In genomic region chr12:113483492-113484162, GRCm38 (mm10) we compare ENCODE assay signal across 39 mouse cellular contexts. TPM values are rescaled to one million over a fixed set of nuclear protein-coding genes. Genes with fewer than 3 reads are reported as not detected.
"Had no signal": no experiment of that assay in that cellular context is flagged by ENCODE, and none has a peak within 500 bp of the region (broad histone marks: within the 10 kb centered on the region; RNA-seq: fewer than 3 reads in every experiment).

No protein-coding gene starts in this region.

- H3K27ac ChIP-seq: heart, embryonic 13.5 days; heart, embryonic 15.5 days; hindbrain, embryonic 13.5 days; hindbrain, embryonic 15.5 days; hindbrain, postnatal 0 days; kidney, embryonic 15.5 days; kidney, postnatal 0 days; limb, embryonic 10.5 days; limb, embryonic 12.5 days; liver, embryonic 13.5 days had no signal

- H3K4me2 ChIP-seq: heart, embryonic 13.5 days; heart, embryonic 15.5 days; hindbrain, embryonic 13.5 days; hindbrain, embryonic 15.5 days; kidney, embryonic 15.5 days; limb, embryonic 12.5 days; liver, embryonic 11.5 days; liver, embryonic 13.5 days had no signal

- H3K27me3 ChIP-seq: heart, embryonic 13.5 days; heart, embryonic 15.5 days; hindbrain, embryonic 13.5 days; hindbrain, embryonic 15.5 days; kidney, embryonic 15.5 days; limb, embryonic 12.5 days; liver, embryonic 13.5 days had no signal

- H3K9ac ChIP-seq: heart, embryonic 13.5 days; heart, embryonic 15.5 days; hindbrain, embryonic 13.5 days; hindbrain, embryonic 15.5 days; kidney, embryonic 15.5 days; limb, embryonic 12.5 days; liver, embryonic 13.5 days had no signal

- ATAC-seq: hindbrain, postnatal 0 days; intestine, embryonic 16.5 days had no signal

- H3K36me3 ChIP-seq: heart, embryonic 13.5 days; heart, embryonic 15.5 days; hindbrain, embryonic 13.5 days; hindbrain, embryonic 15.5 days; kidney, embryonic 15.5 days; limb, embryonic 10.5 days; limb, embryonic 12.5 days; liver, embryonic 13.5 days had no signal

- H3K4me1 ChIP-seq: heart, embryonic 13.5 days; heart, embryonic 15.5 days; hindbrain, embryonic 13.5 days; hindbrain, embryonic 15.5 days; kidney, embryonic 15.5 days; limb, embryonic 10.5 days; limb, embryonic 12.5 days; liver, embryonic 13.5 days had no signal

- H3K9me3 ChIP-seq: heart, embryonic 13.5 days; heart, embryonic 15.5 days; hindbrain, embryonic 15.5 days; kidney, embryonic 15.5 days; limb, embryonic 10.5 days; liver, embryonic 13.5 days had no signal

- H3K4me3 ChIP-seq: heart, embryonic 13.5 days; heart, embryonic 15.5 days; hindbrain, embryonic 13.5 days; hindbrain, embryonic 15.5 days; kidney, embryonic 15.5 days; limb, embryonic 10.5 days; limb, embryonic 12.5 days; liver, embryonic 13.5 days had no signal

- DNase-seq: gastrocnemius, postnatal 14 days; gastrocnemius, postnatal 36 days; heart, adult 18-20 months; heart, postnatal 14 days; heart, postnatal 36 days; kidney, adult 11 months; kidney, adult 2 months; kidney, adult 9 months; kidney, postnatal 14 days; kidney, postnatal 36 days; layer of hippocampus, adult 9-11 months; layer of hippocampus, postnatal 36 days; liver; liver, embryonic 13.5 days had no signal

RNA-seq across cellular contexts. Expression of gene Adam6b, which starts 5.7 kb away (rescaled TPM):
- total RNA-seq: gastrocnemius, adult 18-20 months; gastrocnemius, adult 8-10 months; gastrocnemius, postnatal 14 days; gastrocnemius, postnatal 36 days; heart, adult 18-20 months; heart, adult 8-10 months; heart, postnatal 14 days; heart, postnatal 36 days; hematopoietic stem cell, adult 5-6 weeks; hindbrain, postnatal 0 days; layer of hippocampus, adult 18-20 months; layer of hippocampus, adult 8-10 months; layer of hippocampus, postnatal 14 days; layer of hippocampus, postnatal 36 days; left cerebral cortex, adult 18-20 months; left cerebral cortex, postnatal 14 days; left cerebral cortex, postnatal 36 days had no signal
- polyA plus RNA-seq: heart, embryonic 13.5 days; heart, embryonic 15.5 days; heart, postnatal 0 days; hindbrain, embryonic 11.5 days; hindbrain, embryonic 13.5 days; hindbrain, embryonic 15.5 days; hindbrain, postnatal 0 days; intestine, embryonic 14.5 days; intestine, embryonic 16.5 days; kidney, adult 2 months; kidney, embryonic 15.5 days; kidney, postnatal 0 days; limb, embryonic 10.5 days; limb, embryonic 12.5 days; limb, embryonic 14.5 days; liver, embryonic 11.5 days; liver, embryonic 13.5 days had no signal
